26 mouse cellular contexts compared by ENCODE assay signal in genomic region chr19:30982436-30982835, GRCm38 (mm10).
"Had no signal": no experiment of that assay in that cellular context is flagged by ENCODE, and none has a peak within 500 bp of the region (broad histone marks: within the 10 kb centered on the region; RNA-seq: fewer than 3 reads in every experiment).

No protein-coding gene starts in this region.

- H3K4me2 ChIP-seq: heart, embryonic 12.5 days; hindbrain, embryonic 12.5 days; hindbrain, embryonic 14.5 days; intestine, embryonic 15.5 days; kidney, embryonic 15.5 days; limb, embryonic 13.5 days; limb, embryonic 15.5 days; liver, embryonic 12.5 days had no signal

- H3K9ac ChIP-seq: heart, embryonic 12.5 days; hindbrain, embryonic 12.5 days; hindbrain, embryonic 14.5 days; intestine, embryonic 15.5 days; kidney, embryonic 15.5 days; limb, embryonic 13.5 days; limb, embryonic 15.5 days; liver, embryonic 12.5 days had no signal

- H3K27ac ChIP-seq: heart, adult 2 months; hindbrain, embryonic 10.5 days; hindbrain, embryonic 12.5 days; hindbrain, embryonic 14.5 days; intestine, embryonic 15.5 days; kidney, embryonic 15.5 days; kidney, postnatal 0 days; limb, embryonic 13.5 days; limb, embryonic 15.5 days; liver, embryonic 12.5 days had no signal

- DNase-seq: gastrocnemius, postnatal 14 days; gastrocnemius, postnatal 36 days; heart, adult 11 months; heart, adult 2 months; heart, postnatal 10 days; heart, postnatal 4 days; kidney, adult 2 months; kidney, adult 9 months; kidney, postnatal 14 days; kidney, postnatal 36 days; layer of hippocampus, adult 9-11 months; layer of hippocampus, postnatal 36 days; left cerebral cortex, postnatal 4 days had no signal

- H3K4me1 ChIP-seq: heart, embryonic 12.5 days; hindbrain, embryonic 10.5 days; hindbrain, embryonic 12.5 days; intestine, embryonic 15.5 days; kidney, embryonic 15.5 days; limb, embryonic 13.5 days; limb, embryonic 15.5 days; liver, embryonic 12.5 days had no signal

- ATAC-seq: hindbrain, embryonic 16.5 days; inflammation-experienced regulatory T-cells, adult 6 months; intestine, embryonic 15.5 days; intestine, postnatal 0 days; liver, embryonic 12.5 days had no signal

- H3K36me3 ChIP-seq: heart, embryonic 12.5 days; hindbrain, embryonic 10.5 days; hindbrain, embryonic 12.5 days; intestine, embryonic 15.5 days; kidney, embryonic 15.5 days; limb, embryonic 13.5 days; limb, embryonic 15.5 days; liver, embryonic 12.5 days had no signal

- H3K4me3 ChIP-seq: heart, adult 2 months; heart, embryonic 12.5 days; hindbrain, embryonic 10.5 days; hindbrain, embryonic 12.5 days; intestine, embryonic 15.5 days; kidney, embryonic 15.5 days; limb, embryonic 13.5 days; limb, embryonic 15.5 days; liver, embryonic 12.5 days had no signal

- H3K9me3 ChIP-seq: heart, embryonic 12.5 days; hindbrain, embryonic 10.5 days; hindbrain, embryonic 12.5 days; intestine, embryonic 15.5 days; kidney, embryonic 15.5 days; limb, embryonic 13.5 days; limb, embryonic 15.5 days; liver, embryonic 12.5 days had no signal

- H3K27me3 ChIP-seq: heart, embryonic 12.5 days; hindbrain, embryonic 12.5 days; intestine, embryonic 15.5 days; kidney, embryonic 15.5 days; limb, embryonic 13.5 days; limb, embryonic 15.5 days; liver, embryonic 12.5 days had no signal
